Mouse (Mus musculus) megakaryocyte, embryonic 14.5 days (primary cell): ENCODE measurements around the gene Ranbp1.
"Not testable (repeated sequence)": the region's sequence is repeated elsewhere in the genome, so short reads cannot be mapped to it uniquely, and the experiment has no call there.

Experiments used
- FLI1 ChIP-seq: IDR thresholded peaks from 2 replicates; pipeline ENCODE4 v1.6.1; 2012; ENCODE audit warnings: low read length, inconsistent platforms, mixed read lengths
- GATA1 ChIP-seq: IDR thresholded peaks from 3 replicates; pipeline ENCODE4 v1.6.1; 2012; ENCODE audit warnings: mixed read lengths, low read length, inconsistent platforms, borderline replicate concordance

GRCm38 (mm10) chr16:18195561-18195960, 53.0 kb downstream of the Ranbp1 start:
- TF ChIP-seq GATA1, FLI1: not testable (repeated sequence)
